Mouse (Mus musculus) frontal cortex, adult 2 months (tissue): Measurements from ENCODE around the gene 6430550D23Rik. TPM values are rescaled to one million over a fixed set of nuclear protein-coding genes. Genes with fewer than 3 reads are reported as not detected.

ENCODE experiments used
- DNase-seq, 2 experiments: peaks; one replicate each; pipeline ENCODE4 v3.0.0; 2022; ENCODE audit warnings: low spot score in 1 of 2; ENCODE audit errors: extremely low spot score in 1 of 2
- polyA plus RNA-seq: library from polyadenylated mRNA; depleted of rRNA; stranded (reverse); fragments of >200 nt; gene quantifications from 2 replicates; pipeline ENCODE4 v1.2.3, GENCODE M21; 2012; rRNA removed

6430550D23Rik gene
- 3.3 and 4.6 TPM in 2 replicates for polyA plus RNA-seq

DNA sequence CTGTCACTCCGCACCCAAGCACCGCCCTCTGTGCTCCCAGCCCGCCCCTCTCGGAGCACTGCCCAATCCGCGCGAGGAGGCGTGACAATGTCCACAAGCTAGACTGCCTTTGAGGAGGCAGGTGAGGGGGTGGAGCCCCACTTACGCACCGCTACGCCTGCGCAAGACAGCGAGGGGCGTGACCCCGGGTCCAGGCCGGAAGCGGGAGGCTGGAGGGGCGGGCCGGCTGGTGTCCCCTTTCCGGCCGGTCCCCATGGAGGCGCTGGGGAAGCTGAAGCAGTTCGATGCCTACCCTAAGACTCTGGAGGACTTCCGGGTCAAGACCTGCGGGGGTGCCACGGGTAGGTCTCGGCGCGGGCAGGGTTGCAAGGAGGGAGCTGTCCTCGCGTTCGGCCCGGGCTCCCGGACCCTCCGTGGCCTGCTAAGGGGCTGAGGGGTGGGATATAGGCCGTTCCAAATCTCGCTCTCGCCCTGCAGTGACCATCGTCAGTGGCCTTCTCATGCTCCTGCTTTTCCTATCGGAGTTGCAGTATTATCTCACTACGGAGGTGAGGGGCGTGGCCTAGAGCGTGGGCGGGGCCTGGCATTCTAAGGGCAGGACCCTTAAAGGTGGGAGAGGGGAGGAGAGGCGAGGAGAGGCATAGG is at the start of gene 6430550D23Rik, which contains the start of gene Ergic3:
TSS of gene 6430550D23Rik (minus strand) at position 90 of the 645 bp plus-strand sequence.
TSS of gene Ergic3 (plus strand) at position 158 of the 645 bp plus-strand sequence.
- peak; percentile 97 for DNase-seq

DNA sequence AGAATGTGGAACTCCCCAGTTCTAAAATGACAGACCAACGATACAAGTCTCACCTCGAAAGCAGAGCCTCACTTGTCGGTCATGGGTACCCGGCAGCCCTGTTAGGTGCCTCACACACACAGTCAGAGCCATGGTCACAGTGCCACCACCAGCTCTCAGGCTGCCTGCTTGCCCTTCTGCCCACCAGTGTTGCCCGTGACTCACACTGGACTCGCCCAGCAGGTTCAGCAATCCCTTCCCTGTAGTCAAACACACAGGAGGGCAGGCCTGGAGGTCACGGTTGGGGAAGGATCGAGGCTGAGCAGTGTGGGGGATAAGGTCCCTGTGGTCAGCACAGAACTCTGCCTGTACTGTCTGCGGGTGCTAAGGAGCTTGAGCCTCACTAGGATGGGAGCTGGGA is 45.0 kb upstream of the 6430550D23Rik start, which contains the start of gene Fer1l4:
TSS of gene Fer1l4 (minus strand) at position 132 of the 400 bp plus-strand sequence.
- DNase-seq, result no peak

DNA sequence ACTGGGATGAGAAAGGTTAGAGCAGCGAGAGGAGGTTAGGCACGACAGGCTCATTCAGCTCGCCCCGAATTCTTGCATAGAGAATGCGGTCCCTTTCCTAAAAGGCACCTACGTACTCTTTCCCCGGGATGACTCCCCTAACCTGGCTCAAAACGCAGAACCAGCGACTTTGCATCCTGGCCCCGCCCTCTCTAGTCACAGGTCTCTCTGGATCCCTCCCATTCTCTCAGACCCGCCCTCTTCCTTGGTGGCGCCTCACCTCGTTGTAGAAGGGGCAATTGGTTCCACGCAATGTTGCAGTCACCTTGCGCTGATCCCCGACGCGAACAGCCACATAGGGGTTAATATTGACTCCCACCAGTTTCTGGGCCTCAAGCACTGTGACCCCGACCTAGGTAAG is 40.2 kb upstream of the 6430550D23Rik start:
- no peak for DNase-seq

DNA sequence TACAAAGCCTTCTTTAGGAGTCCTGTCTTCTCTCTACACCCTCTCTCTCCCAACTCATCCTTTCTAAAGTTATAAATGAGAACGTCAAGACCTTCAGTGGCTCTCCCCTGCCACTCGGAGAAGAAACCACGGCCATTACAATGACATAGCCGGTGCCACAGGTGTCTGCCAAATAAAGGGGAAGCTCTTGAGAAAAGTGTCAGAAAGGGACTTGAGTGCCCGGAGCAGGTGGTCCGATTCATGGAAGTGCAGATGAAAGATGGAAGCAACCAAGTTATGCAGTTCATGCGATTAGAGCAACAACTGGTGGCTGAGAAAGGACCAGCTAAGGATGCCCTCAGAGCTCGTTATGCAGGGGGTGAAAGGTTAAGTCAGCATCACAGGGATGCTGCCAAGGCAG is 35.1 kb upstream of the 6430550D23Rik start:
- no peak for DNase-seq

DNA sequence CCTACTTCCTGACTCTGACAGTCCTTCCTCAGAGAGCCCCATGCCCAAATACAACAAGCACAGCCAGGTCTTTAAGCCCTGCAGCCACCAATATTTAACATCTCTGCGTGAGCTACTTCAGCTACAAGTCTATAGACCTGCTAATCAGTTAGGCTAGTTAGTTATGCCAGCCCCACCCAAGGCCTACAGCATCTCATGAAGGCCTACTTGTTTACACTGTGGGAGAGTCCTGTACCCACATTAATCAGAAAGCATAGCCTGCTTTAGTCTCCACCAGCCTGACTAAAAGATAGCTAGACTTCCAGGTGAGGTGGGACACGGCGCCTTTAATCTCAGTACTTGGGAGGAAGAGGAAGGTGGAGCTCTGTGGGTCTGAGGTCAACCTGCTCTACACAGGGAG is 31.6 kb upstream of the 6430550D23Rik start:
- no peak for DNase-seq

DNA sequence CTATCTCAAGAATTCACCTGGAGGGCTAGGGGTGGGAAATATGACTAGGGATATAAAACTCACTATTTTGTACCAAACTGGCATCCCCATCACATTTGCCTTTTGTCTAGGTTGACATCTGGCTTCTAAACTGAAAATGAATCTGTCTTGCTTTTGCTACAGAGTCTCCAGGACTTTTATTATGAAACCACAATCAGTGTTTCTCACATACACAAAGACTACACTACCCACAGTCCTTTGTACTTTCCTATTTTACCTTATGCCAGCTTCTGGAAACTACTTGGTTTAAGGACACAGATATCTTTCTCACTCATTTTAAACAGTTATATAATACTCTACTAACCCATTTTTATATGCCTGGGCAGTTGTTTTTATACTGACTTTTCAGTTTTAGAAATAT is 17.7 kb upstream of the 6430550D23Rik start:
- DNase-seq, result no peak

DNA sequence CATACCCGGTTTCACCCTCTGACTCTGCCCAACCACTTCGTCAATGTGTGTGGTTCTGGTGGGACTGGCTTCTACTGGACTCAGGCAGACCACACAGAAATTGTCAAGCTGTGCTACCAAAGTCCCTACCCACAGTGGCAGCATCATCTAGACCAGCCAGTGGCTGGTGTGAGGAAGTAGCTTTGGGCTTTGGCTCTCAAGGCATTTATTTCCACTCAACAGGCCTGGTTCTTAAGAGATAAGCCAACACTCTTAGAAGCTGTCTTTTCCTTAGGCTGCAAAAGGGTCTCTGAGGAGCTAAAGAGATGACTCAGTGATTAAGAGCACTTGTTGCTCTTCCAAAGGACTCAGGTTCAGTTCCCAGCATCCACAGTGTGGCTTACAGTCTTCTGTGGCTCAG is 14.0 kb upstream of the 6430550D23Rik start:
- no peak for DNase-seq

DNA sequence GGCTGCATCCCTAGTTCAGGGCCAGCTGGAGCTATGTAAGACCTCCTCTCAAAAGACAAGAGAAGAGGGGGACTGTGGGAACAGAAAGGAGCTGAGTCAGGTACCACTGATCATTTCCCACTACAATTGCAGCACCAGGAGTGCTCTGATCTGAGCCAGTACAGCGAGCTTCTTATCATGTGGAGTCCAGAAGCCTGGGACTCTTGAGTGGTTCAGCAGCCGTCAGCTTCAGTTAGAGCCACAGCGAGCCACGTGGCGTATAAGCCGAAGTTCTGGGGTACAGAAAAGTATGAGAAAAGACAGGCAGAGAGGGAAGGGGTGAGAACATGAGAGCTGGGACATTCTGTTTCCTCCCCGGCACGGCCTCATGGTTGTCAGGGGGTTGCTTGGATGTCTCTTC is 13.4 kb upstream of the 6430550D23Rik start:
- DNase-seq, result no peak

DNA sequence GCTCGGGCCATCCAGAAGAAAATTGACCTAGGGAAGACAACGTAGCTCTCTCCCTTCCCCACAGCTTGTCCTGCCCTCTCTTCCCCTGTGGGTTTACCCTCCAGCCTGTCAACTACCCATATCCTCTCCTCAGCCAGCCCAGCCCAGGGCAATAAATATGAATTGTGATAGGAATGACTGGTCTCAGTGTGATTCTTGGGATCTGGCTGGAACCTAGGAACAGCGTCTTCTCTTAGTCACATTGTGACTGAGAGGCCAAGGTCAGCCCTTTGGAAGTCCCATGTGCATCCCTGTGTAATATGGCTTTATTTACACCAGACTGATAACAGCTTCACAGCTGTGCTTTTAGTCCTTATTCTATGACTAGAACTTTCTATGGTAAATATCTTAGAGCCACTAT is 10.3 kb upstream of the 6430550D23Rik start:
- DNase-seq, result no peak

DNA sequence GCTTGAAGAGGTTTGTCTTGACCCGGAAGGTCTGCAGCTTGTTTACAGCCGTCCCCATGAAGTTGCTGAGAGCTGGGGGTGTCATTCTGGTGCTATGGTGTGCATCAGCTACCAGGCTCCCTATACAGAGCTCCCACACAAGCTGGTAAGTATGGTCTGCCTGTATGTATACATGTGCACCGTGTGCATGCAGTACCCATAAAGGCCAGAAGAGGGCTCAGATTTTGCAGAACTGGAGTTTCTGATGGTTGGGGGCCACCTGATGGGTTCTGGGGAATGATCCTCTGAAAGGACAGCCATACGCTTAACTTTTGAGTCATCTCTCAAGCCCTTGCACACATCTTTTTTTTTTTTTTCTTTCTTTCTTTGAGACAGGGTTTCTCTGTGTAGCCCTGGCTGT is 2.4 kb downstream of the 6430550D23Rik start:
- no peak for DNase-seq

DNA sequence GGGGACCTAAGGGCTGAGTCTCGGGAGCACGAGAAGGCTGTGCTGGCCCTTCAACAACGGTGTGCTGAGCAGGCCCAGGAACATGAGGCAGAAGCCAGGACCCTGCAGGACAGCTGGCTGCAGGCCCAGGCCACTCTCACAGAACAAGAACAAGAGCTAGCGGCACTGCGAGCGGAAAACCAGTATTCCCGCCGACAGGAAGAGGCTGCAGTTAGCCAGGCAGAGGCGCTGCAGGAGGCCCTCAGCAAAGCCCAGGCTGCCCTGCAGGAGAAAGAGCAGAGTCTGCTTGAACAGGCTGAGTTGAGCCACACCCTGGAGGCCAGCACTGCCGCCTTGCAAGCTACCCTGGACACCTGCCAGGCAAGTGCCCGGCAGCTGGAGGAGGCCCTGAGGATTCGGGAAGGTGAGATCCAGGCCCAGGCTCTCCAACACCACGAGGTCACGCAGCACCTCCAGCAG is 15.9 kb downstream of the 6430550D23Rik start:
- DNase-seq, result peak; percentile 30 to 44

DNA sequence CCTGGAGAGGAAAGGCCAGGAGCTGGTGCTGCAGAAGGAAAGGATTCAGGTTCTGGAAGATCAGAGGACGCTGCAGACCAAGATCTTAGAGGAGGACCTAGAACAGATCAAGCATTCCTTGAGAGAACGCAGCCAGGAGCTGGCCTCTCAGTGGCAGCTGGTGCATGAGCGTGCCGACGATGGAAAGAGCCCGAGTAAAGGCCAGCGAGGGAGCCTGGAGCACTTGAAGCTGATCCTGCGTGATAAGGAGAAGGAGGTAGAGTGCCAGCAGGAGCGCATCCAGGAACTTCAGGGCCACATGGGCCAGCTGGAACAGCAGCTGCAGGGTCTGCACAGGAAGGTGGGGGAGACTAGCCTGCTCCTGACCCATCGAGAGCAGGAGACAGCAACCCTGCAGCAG is 16.6 kb downstream of the 6430550D23Rik start:
- DNase-seq, result no peak

DNA sequence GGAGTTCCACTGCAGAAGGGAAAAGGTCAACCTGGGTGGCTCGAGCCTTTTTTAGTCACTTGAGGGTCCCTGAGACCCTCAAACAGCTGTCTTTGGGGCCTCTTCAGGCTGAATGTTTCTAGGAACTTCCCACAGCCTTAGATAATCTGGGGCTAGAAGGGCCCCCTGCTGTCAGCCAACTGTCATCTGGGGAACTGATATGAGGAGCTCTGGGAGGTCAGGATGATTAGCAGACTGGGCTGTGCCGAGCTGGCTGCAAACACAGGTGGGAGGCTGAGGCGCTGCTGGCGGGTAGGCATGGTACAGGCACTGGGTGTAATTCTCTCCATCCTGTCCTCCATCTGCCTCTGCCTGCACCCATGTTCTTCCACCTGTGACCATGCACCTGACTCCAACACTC is 18.7 kb downstream of the 6430550D23Rik start:
- no peak for DNase-seq

DNA sequence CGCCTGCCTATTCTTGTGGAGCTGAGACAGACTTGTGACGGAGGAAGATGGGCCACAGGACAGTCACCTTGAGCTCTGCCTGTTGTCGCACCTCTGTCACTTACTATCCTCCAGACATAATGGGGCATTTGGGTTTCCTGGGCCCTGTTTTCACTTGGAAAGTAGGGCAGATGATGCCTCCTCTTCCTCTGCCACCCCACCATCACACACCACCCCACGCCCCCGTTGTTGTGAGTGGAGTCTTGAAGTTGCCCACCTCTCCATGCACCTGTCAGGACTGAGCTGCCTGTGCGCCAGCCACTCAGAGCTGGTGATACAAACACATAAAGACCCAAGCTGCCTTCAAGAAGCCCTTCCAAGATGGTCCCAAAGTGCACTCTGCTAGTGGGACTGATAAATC is 20.6 kb downstream of the 6430550D23Rik start:
- no peak for DNase-seq

DNA sequence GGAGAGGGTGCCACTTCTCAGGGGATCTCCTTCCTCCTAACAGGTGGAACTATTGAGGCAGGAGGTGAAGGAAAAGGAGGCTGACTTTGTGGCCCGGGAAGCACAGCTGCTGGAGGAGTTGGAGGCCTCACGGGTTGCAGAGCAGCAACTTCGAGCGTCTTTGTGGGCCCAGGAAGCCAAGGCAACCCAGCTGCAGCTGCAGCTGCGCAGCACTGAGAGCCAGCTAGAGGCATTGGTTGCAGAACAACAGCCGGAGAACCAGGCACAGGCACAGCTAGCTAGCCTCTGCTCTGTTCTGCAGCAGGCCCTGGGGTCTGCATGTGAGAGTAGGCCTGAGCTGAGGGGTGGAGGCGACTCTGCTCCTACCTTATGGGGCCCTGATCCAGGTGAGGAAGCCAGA is 22.0 kb downstream of the 6430550D23Rik start:
- DNase-seq, result no peak

DNA sequence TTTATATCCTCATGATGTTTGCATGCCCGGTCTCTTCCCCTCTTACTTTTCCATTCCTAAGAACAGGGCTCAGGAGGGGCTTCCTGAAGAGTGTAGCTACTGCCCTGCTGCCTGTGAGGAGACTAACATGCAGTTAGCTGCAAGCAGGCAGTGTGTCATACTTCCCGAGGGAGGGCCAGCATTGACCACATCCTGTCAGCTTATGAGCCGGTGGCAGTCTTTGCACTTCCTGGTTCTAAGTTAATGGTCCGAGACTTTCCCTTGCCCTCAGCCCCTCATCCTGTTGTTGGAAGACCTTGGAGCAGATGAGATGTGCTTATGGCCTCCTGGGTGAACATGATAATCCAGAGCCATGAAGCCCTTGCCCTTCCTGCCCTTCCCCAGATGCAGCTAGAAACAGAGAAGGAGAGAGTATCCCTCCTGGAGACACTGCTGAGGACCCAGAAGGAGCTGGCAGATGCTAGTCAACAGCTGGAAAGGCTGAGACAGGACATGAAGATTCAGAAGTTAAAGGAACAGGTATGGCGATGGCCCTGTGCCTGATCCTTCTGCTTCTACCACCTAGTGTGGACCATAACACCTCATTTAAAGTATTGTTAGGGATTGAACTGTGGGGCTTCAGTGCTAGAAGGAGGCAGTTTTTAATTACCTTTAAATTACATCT is 28.3 kb downstream of the 6430550D23Rik start:
- no peak for DNase-seq

DNA sequence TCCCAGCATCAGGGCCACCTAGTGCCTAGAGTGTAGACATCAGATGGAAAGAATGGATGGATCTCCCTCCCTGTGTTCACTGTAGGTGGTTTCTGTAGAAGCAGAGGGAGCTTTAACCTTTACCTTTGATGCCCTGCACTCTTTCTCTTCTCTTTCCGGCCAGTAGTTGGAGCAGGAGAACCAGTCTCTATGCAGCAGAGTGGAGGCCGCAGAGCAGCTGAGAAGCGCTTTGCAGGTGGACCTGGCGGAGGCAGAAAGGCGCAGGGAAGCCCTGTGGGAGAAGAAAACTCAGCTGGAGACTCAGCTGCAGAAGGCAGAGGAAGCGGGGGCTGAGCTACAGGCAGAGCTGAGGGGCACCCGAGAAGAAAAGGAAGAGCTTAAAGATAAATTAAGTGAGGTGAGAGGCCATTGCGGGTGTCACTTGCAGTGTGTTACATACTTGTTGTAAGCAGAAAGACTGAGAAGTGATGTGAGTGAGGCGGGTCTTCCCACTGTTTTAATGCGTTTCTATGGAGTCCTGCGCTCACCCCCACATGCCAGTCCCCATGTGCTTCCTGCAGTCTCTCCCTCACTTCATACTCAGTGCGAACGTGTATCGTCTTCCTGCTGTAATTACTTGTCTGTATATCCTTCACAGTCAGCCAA is 33.6 kb downstream of the 6430550D23Rik start:
- DNase-seq, result peak in 1 of 2 experiments; percentile 28

DNA sequence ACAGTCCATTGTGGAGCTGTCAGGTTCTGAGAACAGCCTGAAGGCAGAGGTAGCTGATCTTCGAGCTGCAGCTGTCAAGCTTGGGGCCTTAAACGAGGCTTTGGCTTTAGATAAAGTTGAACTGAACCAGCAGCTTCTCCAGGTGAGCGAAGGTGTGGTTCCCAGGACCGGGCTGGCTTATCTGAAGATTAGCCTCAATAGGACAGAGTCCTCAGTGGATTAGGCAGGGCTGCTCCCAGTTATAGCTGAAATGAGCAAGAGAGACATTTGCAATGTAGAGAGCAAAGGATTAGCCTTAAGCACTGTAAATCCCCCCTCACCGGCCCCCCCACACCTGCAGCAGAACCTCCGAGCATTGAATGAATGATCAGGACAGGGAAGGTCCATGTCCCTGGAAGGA is 34.4 kb downstream of the 6430550D23Rik start:
- no peak for DNase-seq

DNA sequence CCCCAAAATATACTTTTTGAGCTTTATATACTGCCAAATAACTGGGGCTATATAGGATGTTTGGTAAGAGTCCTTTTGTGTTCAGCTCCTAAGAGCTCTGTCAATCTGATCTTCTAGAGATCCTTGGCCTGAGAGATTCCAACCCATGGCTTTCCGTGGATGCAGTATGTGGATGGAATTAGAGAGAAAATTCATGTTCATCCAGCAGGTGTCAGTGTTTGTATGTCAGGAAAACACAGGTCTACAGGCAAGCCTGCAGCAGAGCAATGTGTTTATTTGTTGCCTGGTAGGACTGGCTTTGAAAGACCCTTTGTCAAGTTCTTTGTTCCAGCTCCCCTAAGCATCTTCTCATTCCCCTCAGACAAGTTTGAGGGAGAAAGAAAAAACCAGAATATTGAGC is 44.8 kb downstream of the 6430550D23Rik start:
- DNase-seq, result peak in 1 of 2 experiments; percentile 60

DNA sequence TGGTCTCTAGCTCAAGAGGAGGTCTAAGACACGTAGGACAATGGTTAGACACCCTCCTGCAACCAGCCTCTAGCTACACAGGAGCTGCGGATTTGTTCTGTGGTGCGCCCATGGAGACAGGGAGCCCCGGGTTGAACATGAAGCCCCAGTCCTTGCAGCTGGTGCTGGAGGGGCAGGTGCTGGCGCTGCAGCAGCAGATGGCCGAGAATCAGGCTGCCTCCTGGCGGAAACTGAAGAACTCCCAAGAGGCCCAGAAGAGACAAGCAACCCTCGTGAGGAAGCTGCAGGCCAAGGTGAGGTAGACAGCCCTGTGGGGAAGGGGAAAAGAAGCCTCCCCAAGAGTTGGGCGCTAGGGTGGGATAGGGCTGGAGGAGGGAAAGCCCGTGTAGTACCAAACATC is 45.9 kb downstream of the 6430550D23Rik start:
- DNase-seq, result no peak

DNA sequence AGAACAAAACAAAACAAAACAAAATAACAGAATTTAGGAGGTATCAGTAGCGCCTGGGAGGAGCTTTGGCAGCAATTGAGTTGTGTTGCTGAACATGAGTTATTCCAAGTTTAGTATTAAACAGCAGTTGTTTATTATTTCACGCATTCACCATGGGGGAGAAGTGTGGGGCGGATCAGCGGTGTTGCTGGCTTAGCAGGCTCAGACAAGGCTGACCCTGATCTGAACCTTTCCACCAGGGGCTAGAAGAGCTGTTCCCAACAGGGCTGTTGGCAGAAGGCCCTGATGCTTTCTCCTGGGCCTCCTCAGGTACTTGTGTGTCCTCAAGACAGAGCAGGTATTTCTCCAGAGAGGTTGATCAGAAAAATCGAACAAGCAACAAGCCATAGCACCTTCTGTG is 47.8 kb downstream of the 6430550D23Rik start:
- no peak for DNase-seq
